Mouse (Mus musculus): ENCODE data around the gene Hps4. TPM values are rescaled to one million over a fixed set of nuclear protein-coding genes. Genes with fewer than 3 reads are reported as not detected.
A peak's percentile ranks its signal among the peaks of the same experiment; 100 is the strongest.

Hps4 gene
- polyA plus RNA-seq, 1 experiment from 2014 or later, result 42.9 TPM

- WGBS, result 90% methylated on average over 15 of the region's 15 CpGs
Measured at GRCm38 (mm10) chr5:112327854-112328253, 15.0 kb upstream of the Hps4 start.

GRCm38 (mm10) chr5:112329805-112330564 lies 12.9 kb upstream of the Hps4 start:
- H3K9ac ChIP-seq (ENCODE audit: low read length), result no peak overlapping the region
- WGBS, result 92% methylated on average over 14 of the region's 14 CpGs
- H3K36me3 ChIP-seq (ENCODE audit: control insufficient read depth, insufficient read depth, low read length), result peaks cover 72% of the 10 kb centered on the region
- H3K27me3 ChIP-seq (replicated peaks; ENCODE audit: control insufficient read depth, insufficient read depth, low read length), result no peaks in the 10 kb centered on the region
- H3K4me1 ChIP-seq (replicated peaks; ENCODE audit: control insufficient read depth, insufficient read depth, low read length), result peaks cover 13% of the 10 kb centered on the region
- H3K27ac ChIP-seq (ENCODE audit: low read depth), result no peak overlapping the region
- H3K4me3 ChIP-seq (ENCODE audit: low read depth, low read length), result no peak overlapping the region
- no peak overlapping the region for H3K4me2 ChIP-seq (ENCODE audit: low read length)
- DNase-seq (ENCODE audit: low spot score) (no peak), ATAC-seq (replicated peaks; ENCODE audit: low FRiP score, low TSS enrichment, low read depth) (no peak)
- H3K9me3 ChIP-seq (ENCODE audit: control insufficient read depth, low read length), result no peaks in the 10 kb centered on the region

More at GRCm38 (mm10) chr5:112327854-112328253, 15.0 kb upstream of the Hps4 start:
- DNase-seq (ENCODE audit: low spot score) (no peak), ATAC-seq (replicated peaks; ENCODE audit: low FRiP score, low TSS enrichment, low read depth) (no peak)
- Histone ChIP-seq H3K4me1 (replicated peaks; ENCODE audit: control insufficient read depth, insufficient read depth, low read length) (peaks cover 14% of the 10 kb centered on the region), H3K9me3 (ENCODE audit: control insufficient read depth, low read length) (no peaks in the 10 kb centered on the region), H3K36me3 (ENCODE audit: control insufficient read depth, insufficient read depth, low read length) (peaks cover 50% of the 10 kb centered on the region), H3K9ac (ENCODE audit: low read length) (no peak overlapping the region), H3K27me3 (replicated peaks; ENCODE audit: control insufficient read depth, insufficient read depth, low read length) (no peaks in the 10 kb centered on the region), H3K27ac (ENCODE audit: low read depth) (no peak overlapping the region), H3K4me3 (ENCODE audit: low read depth, low read length) (no peak overlapping the region), H3K4me2 (ENCODE audit: low read length) (no peak overlapping the region)

- H3K27ac ChIP-seq (ENCODE audit: low read depth), result no peak overlapping the region
- H3K4me1 ChIP-seq (replicated peaks; ENCODE audit: control insufficient read depth, insufficient read depth, low read length), result no peaks in the 10 kb centered on the region
- H3K27me3 ChIP-seq (replicated peaks; ENCODE audit: control insufficient read depth, insufficient read depth, low read length), result no peaks in the 10 kb centered on the region
- H3K36me3 ChIP-seq (ENCODE audit: control insufficient read depth, insufficient read depth, low read length), result peaks cover 95% of the 10 kb centered on the region
- WGBS, result 42% methylated on average over 2 of the region's 2 CpGs
- no peak overlapping the region for H3K9ac ChIP-seq (ENCODE audit: low read length)
- no peak overlapping the region for H3K4me3 ChIP-seq (ENCODE audit: low read depth, low read length)
- no peak overlapping the region for H3K4me2 ChIP-seq (ENCODE audit: low read length)
- 0 out of 2 replicates have a peak, but pooled peaks have one; percentile 14 for ATAC-seq (replicated peaks; ENCODE audit: low FRiP score, low TSS enrichment, low read depth)
- no peaks in the 10 kb centered on the region for H3K9me3 ChIP-seq (ENCODE audit: control insufficient read depth, low read length)
- peak; percentile 77 for DNase-seq (ENCODE audit: low spot score)
Measured at GRCm38 (mm10) chr5:112335473-112335872, 7.4 kb upstream of the Hps4 start.

DNA sequence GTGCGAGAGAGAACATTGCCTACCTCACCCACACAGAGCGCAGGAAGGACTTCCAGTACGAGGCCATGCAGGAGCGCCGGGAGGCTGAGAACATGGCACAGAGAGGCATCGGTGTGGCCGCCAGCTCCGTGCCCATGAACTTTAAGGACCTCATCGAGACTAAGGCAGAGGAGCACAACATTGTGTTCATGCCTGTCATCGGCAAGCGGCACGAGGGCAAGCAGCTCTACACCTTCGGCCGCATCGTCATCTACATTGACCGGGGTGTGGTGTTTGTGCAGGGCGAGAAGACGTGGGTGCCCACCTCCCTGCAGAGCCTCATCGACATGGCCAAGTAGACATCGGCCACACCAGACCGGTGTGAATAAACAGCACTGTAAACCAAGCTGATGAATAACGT lies 5.9 kb upstream of the Hps4 start:
- Histone ChIP-seq H3K4me3 (ENCODE audit: low read depth, low read length) (no peak overlapping the region), H3K9me3 (ENCODE audit: control insufficient read depth, low read length) (no peaks in the 10 kb centered on the region), H3K9ac (ENCODE audit: low read length) (no peak overlapping the region), H3K36me3 (ENCODE audit: control insufficient read depth, insufficient read depth, low read length) (peaks cover 83% of the 10 kb centered on the region), H3K4me2 (ENCODE audit: low read length) (no peak overlapping the region), H3K27me3 (replicated peaks; ENCODE audit: control insufficient read depth, insufficient read depth, low read length) (no peaks in the 10 kb centered on the region), H3K4me1 (replicated peaks; ENCODE audit: control insufficient read depth, insufficient read depth, low read length) (peaks cover 4% of the 10 kb centered on the region; the same call in 1 of the 2 replicates), H3K27ac (ENCODE audit: low read depth) (no peak overlapping the region)
- ATAC-seq (replicated peaks; ENCODE audit: low FRiP score, low TSS enrichment, low read depth), result no peak
- DNase-seq (ENCODE audit: low spot score), result no peak
- 94% methylated on average over 22 of the region's 22 CpGs for WGBS

DNA sequence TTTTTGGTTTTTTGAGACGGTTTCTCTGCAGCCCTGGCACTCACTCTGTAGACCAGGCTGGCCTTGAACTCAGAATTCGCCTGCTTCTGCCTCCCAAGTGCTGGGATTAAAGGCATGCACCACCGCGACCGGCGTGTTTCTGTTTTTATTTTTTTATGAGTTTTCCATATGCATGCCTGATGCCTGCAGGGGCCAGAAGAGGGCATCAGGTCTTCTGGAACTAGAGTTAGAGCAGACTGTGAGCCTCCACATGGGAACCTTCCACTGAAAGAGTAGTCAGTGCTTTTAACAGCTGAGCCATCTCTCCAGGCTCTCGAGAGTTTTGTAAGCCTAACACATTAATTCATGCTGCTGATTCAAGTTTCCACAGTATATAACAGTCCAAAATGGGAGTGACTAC lies 3.7 kb upstream of the Hps4 start:
- H3K27me3 ChIP-seq (replicated peaks; ENCODE audit: control insufficient read depth, insufficient read depth, low read length), result no peaks in the 10 kb centered on the region
- H3K9me3 ChIP-seq (ENCODE audit: control insufficient read depth, low read length), result no peaks in the 10 kb centered on the region
- 63% methylated on average over 7 of the region's 7 CpGs for WGBS
- H3K36me3 ChIP-seq (ENCODE audit: control insufficient read depth, insufficient read depth, low read length), result peaks cover 61% of the 10 kb centered on the region
- H3K4me1 ChIP-seq (replicated peaks; ENCODE audit: control insufficient read depth, insufficient read depth, low read length), result peaks cover 15% of the 10 kb centered on the region; the same call in 1 of the 2 replicates
- no peak overlapping the region for H3K4me3 ChIP-seq (ENCODE audit: low read depth, low read length)
- no peak overlapping the region for H3K4me2 ChIP-seq (ENCODE audit: low read length)
- DNase-seq (ENCODE audit: low spot score), result no peak
- no peak for ATAC-seq (replicated peaks; ENCODE audit: low FRiP score, low TSS enrichment, low read depth)
- H3K27ac ChIP-seq (ENCODE audit: low read depth), result no peak overlapping the region
- no peak overlapping the region for H3K9ac ChIP-seq (ENCODE audit: low read length)

DNA sequence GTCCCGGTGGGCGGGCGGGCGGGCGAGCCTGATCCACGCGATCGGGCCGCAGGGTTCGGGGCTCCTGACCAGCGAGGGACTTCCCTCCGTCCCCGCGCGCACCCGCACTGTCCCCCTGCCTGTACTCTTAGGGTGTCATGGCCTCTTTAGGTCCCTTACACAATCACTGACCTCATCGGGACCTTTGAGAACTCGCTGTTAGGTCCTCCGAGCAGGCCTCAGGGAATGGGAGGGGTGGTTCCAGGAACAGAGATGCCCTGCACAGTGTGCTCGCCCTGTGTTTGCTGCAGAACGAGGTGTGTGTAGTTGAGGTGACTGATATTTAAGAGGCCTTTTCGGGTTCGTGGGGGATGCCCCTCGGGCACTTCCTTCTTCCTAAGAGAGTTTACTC lies 317 bp downstream of the Hps4 start:
- no peak for DNase-seq (ENCODE audit: low spot score)
- ATAC-seq (replicated peaks; ENCODE audit: low FRiP score, low TSS enrichment, low read depth), result peak; percentile 52

GRCm38 (mm10) chr5:112344092-112344960 lies 1.4 kb downstream of the Hps4 start:
- Histone ChIP-seq H3K36me3 (ENCODE audit: control insufficient read depth, insufficient read depth, low read length) (peaks cover 42% of the 10 kb centered on the region), H3K4me1 (replicated peaks; ENCODE audit: control insufficient read depth, insufficient read depth, low read length) (peaks cover 21% of the 10 kb centered on the region; the same call in 1 of the 2 replicates), H3K4me3 (ENCODE audit: low read depth, low read length) (no peak overlapping the region), H3K9ac (ENCODE audit: low read length) (no peak overlapping the region), H3K9me3 (ENCODE audit: control insufficient read depth, low read length) (no peaks in the 10 kb centered on the region), H3K4me2 (ENCODE audit: low read length) (peak overlapping the region; percentile 76), H3K27ac (ENCODE audit: low read depth) (peak overlapping the region; percentile 70), H3K27me3 (replicated peaks; ENCODE audit: control insufficient read depth, insufficient read depth, low read length) (no peaks in the 10 kb centered on the region)
- DNase-seq (ENCODE audit: low spot score) (no peak), ATAC-seq (replicated peaks; ENCODE audit: low FRiP score, low TSS enrichment, low read depth) (peak; percentile 52; the same call in 1 of the 2 replicates)
- 74% methylated on average over 6 of the region's 6 CpGs for WGBS

More for the DNA sequence above, 317 bp downstream of the Hps4 start:
- 0% methylated on average over 24 of the region's 24 CpGs for WGBS
- peak overlapping the region; percentile 76 for H3K4me2 ChIP-seq (ENCODE audit: low read length)
- H3K9me3 ChIP-seq (ENCODE audit: control insufficient read depth, low read length), result no peaks in the 10 kb centered on the region
- H3K27me3 ChIP-seq (replicated peaks; ENCODE audit: control insufficient read depth, insufficient read depth, low read length), result no peaks in the 10 kb centered on the region
- peak overlapping the region; percentile 70 for H3K27ac ChIP-seq (ENCODE audit: low read depth)
- peak overlapping the region; percentile 71 for H3K4me3 ChIP-seq (ENCODE audit: low read depth, low read length)
- peak overlapping the region; percentile 89 for H3K9ac ChIP-seq (ENCODE audit: low read length)
- peaks cover 46% of the 10 kb centered on the region for H3K36me3 ChIP-seq (ENCODE audit: control insufficient read depth, insufficient read depth, low read length)
- H3K4me1 ChIP-seq (replicated peaks; ENCODE audit: control insufficient read depth, insufficient read depth, low read length), result peaks cover 21% of the 10 kb centered on the region; the same call in 1 of the 2 replicates

- 80% methylated on average over 16 of the region's 16 CpGs for WGBS
- peak overlapping the region; percentile 36; the same call in 1 of the 2 replicates for H3K4me2 ChIP-seq (ENCODE audit: low read length)
- no peak for DNase-seq (ENCODE audit: low spot score)
Measured at GRCm38 (mm10) chr5:112346211-112346965, 3.5 kb downstream of the Hps4 start.

More at GRCm38 (mm10) chr5:112346211-112346965, 3.5 kb downstream of the Hps4 start:
- Histone ChIP-seq H3K27me3 (replicated peaks; ENCODE audit: control insufficient read depth, insufficient read depth, low read length) (no peaks in the 10 kb centered on the region), H3K36me3 (ENCODE audit: control insufficient read depth, insufficient read depth, low read length) (peaks cover 45% of the 10 kb centered on the region), H3K9me3 (ENCODE audit: control insufficient read depth, low read length) (no peaks in the 10 kb centered on the region), H3K4me3 (ENCODE audit: low read depth, low read length) (no peak overlapping the region), H3K4me1 (replicated peaks; ENCODE audit: control insufficient read depth, insufficient read depth, low read length) (peaks cover 21% of the 10 kb centered on the region; the same call in 1 of the 2 replicates), H3K27ac (ENCODE audit: low read depth) (no peak overlapping the region), H3K9ac (ENCODE audit: low read length) (0 out of 2 replicates have a peak overlapping the region, but pooled peaks have one; percentile 10)
- no peak for ATAC-seq (replicated peaks; ENCODE audit: low FRiP score, low TSS enrichment, low read depth)
